Mouse (Mus musculus) liver (tissue): Measurements from ENCODE around the gene Klhl31.

Source experiments
- DNase-seq: peaks from one replicate; pipeline ENCODE4 v3.0.0-alpha.2; 2020; ENCODE audit warnings: mixed read lengths

Klhl31 gene

GRCm38 (mm10) chr9:77707433-77708139 lies 71.3 kb downstream of the Klhl31 start:
- DNase-seq: no peak

GRCm38 (mm10) chr9:77708950-77709349 lies 72.7 kb downstream of the Klhl31 start:
- DNase-seq: no peak
